Comparison of ENCODE assay signal across 8 mouse cellular contexts in the genomic region with DNA sequence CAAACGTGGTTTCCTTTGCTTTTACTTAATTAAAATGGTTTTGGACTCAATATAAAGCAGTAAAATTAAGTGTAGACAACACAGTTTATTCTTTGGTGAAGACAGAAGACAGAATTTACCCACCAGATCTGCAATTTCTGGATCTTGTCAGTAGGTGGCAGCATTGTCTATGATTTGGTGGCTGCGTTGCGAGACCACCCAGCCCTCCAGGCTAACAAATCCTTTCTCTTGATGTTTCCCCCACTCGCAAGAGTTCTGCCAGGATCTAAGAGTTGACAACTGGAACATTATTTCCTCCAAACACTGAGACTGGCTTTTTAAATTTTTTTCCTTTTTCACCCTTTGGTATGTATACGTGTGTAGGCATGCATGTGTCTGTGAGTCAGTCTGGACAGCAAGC. TPM values are rescaled to one million over a fixed set of nuclear protein-coding genes. Genes with fewer than 3 reads are reported as not detected.
DNase-seq lines count a peak whose midpoint lies in the region; ATAC-seq and TF ChIP-seq lines count a peak whose summit lies in the region.

No protein-coding gene starts in this region.

- H3K4me2 ChIP-seq in kidney, postnatal 0 days (ENCODE audit: low read length) = peak overlapping the region; percentile 40
- no peak overlapping the region for H3K4me2 ChIP-seq in midbrain, embryonic 15.5 days

- ATAC-seq in cerebellum, adult (ENCODE audit: insufficient number of reproducible peaks, low FRiP score, low TSS enrichment) = no peak
- ATAC-seq in erythroid progenitor cell, adult 5-6 weeks (replicated peaks; ENCODE audit: low FRiP score, poor library complexity, severe bottlenecking) = 0 out of 2 replicates have a peak, but pooled peaks have one; percentile 57
- no peak for ATAC-seq in kidney, postnatal 0 days (replicated peaks; ENCODE audit: low FRiP score, low read depth)
- peak; percentile 25; the same call in 1 of the 2 replicates for ATAC-seq in midbrain, embryonic 15.5 days (replicated peaks)

- no peak overlapping the region for H3K27ac ChIP-seq in spleen, adult 2 months (ENCODE audit: insufficient read depth, low read length)
- no peak overlapping the region for H3K27ac ChIP-seq in kidney, postnatal 0 days
- no peak overlapping the region for H3K27ac ChIP-seq in midbrain, embryonic 15.5 days

- no peak overlapping the region for H3K9ac ChIP-seq in kidney, postnatal 0 days (ENCODE audit: low read depth, low read length)
- H3K9ac ChIP-seq in midbrain, embryonic 15.5 days = no peak overlapping the region

- H3K4me3 ChIP-seq in spleen, adult 2 months (ENCODE audit: extremely low read depth, insufficient read depth, insufficient read length) = no peak overlapping the region
- no peak overlapping the region for H3K4me3 ChIP-seq in kidney, postnatal 0 days (replicated peaks; ENCODE audit: low read depth, low read length)
- H3K4me3 ChIP-seq in midbrain, embryonic 15.5 days = no peak overlapping the region

- H3K27me3 ChIP-seq in spleen, adult 2 months (ENCODE audit: control insufficient read depth, insufficient read depth, low read length) = no peaks in the 10 kb centered on the region
- H3K27me3 ChIP-seq in kidney, postnatal 0 days (ENCODE audit: insufficient read depth, low read length) = no peaks in the 10 kb centered on the region
- H3K27me3 ChIP-seq in midbrain, embryonic 15.5 days (replicated peaks) = no peaks in the 10 kb centered on the region

- H3K9me3 ChIP-seq in kidney, postnatal 0 days (replicated peaks; ENCODE audit: low read length) = no peaks in the 10 kb centered on the region
- no peaks in the 10 kb centered on the region for H3K9me3 ChIP-seq in midbrain, embryonic 15.5 days

- TF ChIP-seq CTCF in spleen, adult 2 months (IDR thresholded peaks at IDR 0.05; ENCODE audit: extremely low read depth, insufficient read depth, insufficient read length, insufficient replicate concordance) = peak; percentile 69; the same call in 1 of the 2 replicates
- TF ChIP-seq CTCF in kidney, postnatal 0 days (IDR thresholded peaks at IDR 0.05; ENCODE audit: low read depth) = peak; percentile 92

- no peaks in the 10 kb centered on the region; the same call in 1 of the 2 replicates for H3K36me3 ChIP-seq in spleen, adult 2 months (ENCODE audit: control insufficient read depth, insufficient read depth, low read length)
- H3K36me3 ChIP-seq in kidney, postnatal 0 days (ENCODE audit: insufficient read depth, low read length) = no peaks in the 10 kb centered on the region
- H3K36me3 ChIP-seq in midbrain, embryonic 15.5 days (replicated peaks) = 0 out of 2 replicates have a peak, but pooled peaks cover under 1% of the 10 kb centered on the region

- no peaks in the 10 kb centered on the region for H3K4me1 ChIP-seq in spleen, adult 2 months (ENCODE audit: control insufficient read depth, insufficient read depth, insufficient read length)
- H3K4me1 ChIP-seq in kidney, postnatal 0 days (replicated peaks; ENCODE audit: insufficient read depth, low read length) = peaks cover 6% of the 10 kb centered on the region; the same call in 1 of the 2 replicates
- peaks cover 23% of the 10 kb centered on the region for H3K4me1 ChIP-seq in midbrain, embryonic 15.5 days

- TF ChIP-seq POLR2A in spleen, adult 2 months (IDR thresholded peaks at IDR 0.05; ENCODE audit: low read depth, low read length) = no peak

- WGBS in spleen, adult 2 months = 17% methylated on average over 5 of the region's 5 CpGs
- WGBS in kidney, postnatal 0 days = 4% methylated on average over 5 of the region's 5 CpGs
- 3% methylated on average over 5 of the region's 5 CpGs for whole genome bisulfite sequencing in midbrain, embryonic 15.5 days

- peak; percentile 44 for DNase-seq in cerebellum, adult 8-10 months
- DNase-seq in spleen, adult 2 months (ENCODE audit: low read depth in 1 of 2, low spot score in 2 of 2) = no peak
- no peak for DNase-seq in spleen, postnatal 4 days (ENCODE audit: low spot score in 2 of 2)
- peak; percentile 85 for DNase-seq in kidney, postnatal 0 days (ENCODE audit: low spot score)
- DNase-seq in urinary bladder, postnatal 36 days (ENCODE audit: low spot score in 2 of 2) = no peak

RNA-seq across cellular contexts. Expression of a gene that starts 10.3 kb away (rescaled TPM):
- 83.8 and 131 TPM in 2 replicates for polyA plus RNA-seq in spleen, adult 2 months (2012; rRNA removed)
- 15.9 TPM in 2 replicates for total RNA-seq in erythroid progenitor cell, adult 5-6 weeks (2015; ENCODE audit: low replicate concordance)
- total RNA-seq in erythroid progenitor cell, adult 5-6 weeks (2017; ENCODE audit: low replicate concordance) = 14.1 and 15.9 TPM in 2 replicates
- 5.1 and 5.3 TPM in 2 replicates for polyA plus RNA-seq in kidney, postnatal 0 days (2015; fragmentation: Nextera tagmentation; extraction: Ambion mirVana)
- polyA plus RNA-seq in midbrain, embryonic 15.5 days (2015; fragmentation: Nextera tagmentation; extraction: Ambion mirVana) = 2.4 and 2.5 TPM in 2 replicates

RNA-seq across cellular contexts. Expression of a gene that starts 54.4 kb away (rescaled TPM):
- polyA plus RNA-seq in spleen, adult 2 months (2012; rRNA removed) = 1.3 and 2.2 TPM in 2 replicates
- total RNA-seq in erythroid progenitor cell, adult 5-6 weeks (2015; ENCODE audit: low replicate concordance) = not detected in 2 replicates
- total RNA-seq in erythroid progenitor cell, adult 5-6 weeks (2017; ENCODE audit: low replicate concordance) = not detected in 2 replicates
- 11.1 and 12.2 TPM in 2 replicates for polyA plus RNA-seq in kidney, postnatal 0 days (2015; fragmentation: Nextera tagmentation; extraction: Ambion mirVana)
- polyA plus RNA-seq in midbrain, embryonic 15.5 days (2015; fragmentation: Nextera tagmentation; extraction: Ambion mirVana) = 2.3 TPM in 2 replicates

Comparison
In these comparisons a context has a peak if more than half of its experiments do, and no peak if none do; other contexts are left out.
1. DNase-seq: peak in cerebellum, adult 8-10 months (single experiment) and kidney, postnatal 0 days (single experiment); none in spleen, adult 2 months (0 of 2), spleen, postnatal 4 days (0 of 2) and urinary bladder, postnatal 36 days (0 of 2).
2. ATAC-seq: peak in erythroid progenitor cell, adult 5-6 weeks (single experiment) and midbrain, embryonic 15.5 days (single experiment); none in cerebellum, adult (single experiment) and kidney, postnatal 0 days (single experiment).
3. RNA of a gene that starts 10.3 kb away (polyA plus RNA-seq): 83.8 to 131 TPM in spleen, adult 2 months; 5.1 to 5.3 TPM in kidney, postnatal 0 days and 2.4 to 2.5 TPM in midbrain, embryonic 15.5 days; every median in the first group is over 10 times any median in the second.